Mouse (Mus musculus) CD4-positive naive resting alpha-beta T cell, adult 57 days (primary cell): Measurements from ENCODE around the gene Slc9a6. TPM values are rescaled to one million over a fixed set of nuclear protein-coding genes. Genes with fewer than 3 reads are reported as not detected.

Experiments used
- total RNA-seq: library from RNA; stranded (reverse); gene quantifications from one replicate; pipeline ENCODE4 v1.2.4, GENCODE M21; 2023

Slc9a6 gene
- total RNA-seq, result 15.0 TPM

GRCm38 (mm10) chrX:56609623-56610317 lies at the start of gene Slc9a6:
Gene Slc9a6 (plus strand): TSS chrX:56609757.

GRCm38 (mm10) chrX:56597887-56598640 lies 11.5 kb upstream of the Slc9a6 start, which contains the start of gene Mmgt1:
Gene Mmgt1 (minus strand): TSS chrX:56598069.

Other genes with a start within 250 kb of the Slc9a6 start
- 0.62 TPM for gene Smim10l2a, start 235.2 kb upstream of the Slc9a6 start, total RNA-seq
- gene Gm2174, start 161.8 kb upstream of the Slc9a6 start, total RNA-seq, result not detected
- 51.9 TPM for gene Ints6l, start 154.9 kb upstream of the Slc9a6 start, total RNA-seq
- not detected for gene Gm10477, start 85.0 kb upstream of the Slc9a6 start, total RNA-seq
- gene Gm648, start 60.2 kb upstream of the Slc9a6 start, total RNA-seq, result not detected
- gene Mmgt1, start 11.7 kb upstream of the Slc9a6 start, total RNA-seq, result 9.6 TPM
- 2.2 TPM for gene Fhl1, start 122.0 kb downstream of the Slc9a6 start, total RNA-seq
- not detected for gene Map7d3, start 212.6 kb downstream of the Slc9a6 start, total RNA-seq